Mouse (Mus musculus) ES-E14 (cell line): ENCODE results near the gene Phldb1. TPM values are rescaled to one million over a fixed set of nuclear protein-coding genes. Genes with fewer than 3 reads are reported as not detected.

Experiments
- DNase-seq: peaks from one replicate; pipeline ENCODE4 v3.0.0-alpha.2; 2013; ENCODE audit warnings: low read depth, low spot score
- H3K27ac ChIP-seq: 2 replicates; pipeline ENCODE4 v1.5.1; 2012; ENCODE audit warnings: low read depth, mild to moderate bottlenecking, low read length, moderate library complexity, mixed read lengths; ENCODE audit not compliant: poor library complexity, insufficient read depth, severe bottlenecking
- H3K36me3 ChIP-seq: 2 replicates; pipeline ENCODE4 v1.6.1; 2012; ENCODE audit warnings: mild to moderate bottlenecking, low read length, moderate library complexity, mixed read lengths; ENCODE audit not compliant: control insufficient read depth, poor library complexity, insufficient read depth, severe bottlenecking
- H3K4me1 ChIP-seq, 2 experiments: fragments of 150-350 bp in 1 of 2; sonication (generic) in 1 of 2; 2 replicates each; pipeline ENCODE4 v1.6.1; 2012; ENCODE audit warnings: low read length in 2 of 2, mild to moderate bottlenecking in 1 of 2, mixed read lengths in 1 of 2; ENCODE audit not compliant: control insufficient read depth in 2 of 2, insufficient read depth in 2 of 2, poor library complexity in 1 of 2
- H3K4me3 ChIP-seq, 2 experiments: fragments of 150-350 bp in 1 of 2; sonication (generic) in 1 of 2; 2 replicates each; pipeline ENCODE4 v1.5.1; 2012; ENCODE audit warnings: low read length in 2 of 2, low read depth in 1 of 2, mild to moderate bottlenecking in 1 of 2, mixed read lengths in 1 of 2; ENCODE audit not compliant: insufficient read depth in 1 of 2, poor library complexity in 1 of 2, severe bottlenecking in 1 of 2
- H3K9ac ChIP-seq: 2 replicates; pipeline ENCODE4 v1.6.1; 2012; ENCODE audit warnings: low read depth, mild to moderate bottlenecking, low read length, mixed read lengths; ENCODE audit not compliant: poor library complexity, insufficient read depth, severe bottlenecking
- H3K9me3 ChIP-seq: fragments of 150-350 bp; sonication (generic); 2 replicates; pipeline ENCODE4 v1.6.1; 2012; ENCODE audit warnings: low read depth, mild to moderate bottlenecking, low read length; ENCODE audit not compliant: control insufficient read depth, insufficient read depth
- CHD2 ChIP-seq: IDR thresholded peaks from 2 replicates; pipeline ENCODE4 v1.6.1; 2014; ENCODE audit warnings: mild to moderate bottlenecking, low read depth, low read length, inconsistent platforms
- HCFC1 ChIP-seq: IDR thresholded peaks from 2 replicates; pipeline ENCODE4 v1.6.1; 2012; ENCODE audit warnings: low read length, inconsistent platforms, borderline replicate concordance; ENCODE audit not compliant: insufficient read depth
- MAFK ChIP-seq: IDR thresholded peaks from 2 replicates; pipeline ENCODE4 v1.6.1; 2014; ENCODE audit warnings: mild to moderate bottlenecking, low read depth, low read length, inconsistent platforms; ENCODE audit not compliant: insufficient read depth
- ZC3H11A ChIP-seq: IDR thresholded peaks from 2 replicates; pipeline ENCODE4 v1.6.1; 2012; ENCODE audit warnings: low read depth, mild to moderate bottlenecking, inconsistent platforms, low read length, borderline replicate concordance
- ZNF384 ChIP-seq: IDR thresholded peaks from 2 replicates; pipeline ENCODE4 v1.6.1; 2012; ENCODE audit warnings: low read depth, low read length, inconsistent platforms
- in situ Hi-C, 2 experiments: fragments of 600-800 bp; cut with MboI; formaldehyde crosslinking; loops; one replicate each; pipeline ENCODE4 v1.15.1; 2025; ENCODE audit warnings: low sequenced_read_pairs in 2 of 2, inconsistent platforms in 1 of 2; ENCODE audit not compliant: unreplicated experiment in 2 of 2
- total RNA-seq: library from RNA; depleted of rRNA; stranded (reverse); fragments of 300-350 nt; gene quantifications from 2 replicates; pipeline ENCODE4 v1.2.3, GENCODE M21; 2012

Gene Phldb1
- total RNA-seq, 1 experiment = 44.0 TPM

GRCm38 (mm10) chr9:44678288-44678871, 56.6 kb downstream of the Phldb1 start:
- Histone ChIP-seq H3K4me1 (no peaks in the 10 kb centered on the region), H3K4me3 (no peak overlapping the region), H3K9me3 (no peaks in the 10 kb centered on the region), H3K27ac (no peak overlapping the region), H3K9ac (no peak overlapping the region), H3K36me3 (no peaks in the 10 kb centered on the region)
- TF ChIP-seq CHD2 (no peak), ZNF384 (no peak), MAFK (no peak), ZC3H11A (no peak), HCFC1 (no peak)
- in situ Hi-C loops = no loop called here
- no peak for DNase-seq

- Histone ChIP-seq H3K36me3 (no peaks in the 10 kb centered on the region), H3K9ac (no peak within 1 kb of the TSS), H3K27ac (no peak within 1 kb of the TSS), H3K9me3 (no peaks in the 10 kb centered on the region), H3K4me1 (no peaks in the 10 kb centered on the region), H3K4me3 (no peak within 1 kb of the TSS)
- DNase-seq = no peak
- TF ChIP-seq MAFK (no peak), CHD2 (no peak), ZNF384 (no peak), HCFC1 (no peak), ZC3H11A (no peak)
- in situ Hi-C loops = no loop called here
These were observed 62.0 kb downstream of the Phldb1 start, which contains the start of gene Treh for GRCm38 (mm10) chr9:44673005-44673404. Gene Treh, plus strand, starts transcription at chr9:44673233.

- H3K9me3 ChIP-seq = no peaks in the 10 kb centered on the region
- H3K4me1 ChIP-seq = no peaks in the 10 kb centered on the region
- no peak overlapping the region for H3K9ac ChIP-seq
- H3K27ac ChIP-seq = no peak overlapping the region
- H3K36me3 ChIP-seq = no peaks in the 10 kb centered on the region
- in situ Hi-C loops = no loop called here
- no peak for DNase-seq
- TF ChIP-seq MAFK (no peak), ZNF384 (no peak), CHD2 (no peak), ZC3H11A (no peak), HCFC1 (no peak)
- H3K4me3 ChIP-seq = no peak overlapping the region
These were observed 62.6 kb downstream of the Phldb1 start for GRCm38 (mm10) chr9:44672291-44672865.

GRCm38 (mm10) chr9:44671416-44671815, 63.6 kb downstream of the Phldb1 start:
- no peaks in the 10 kb centered on the region for H3K9me3 ChIP-seq
- no peaks in the 10 kb centered on the region for H3K4me1 ChIP-seq
- H3K36me3 ChIP-seq = no peaks in the 10 kb centered on the region
- H3K9ac ChIP-seq = no peak overlapping the region
- no peak for TF ChIP-seq ZC3H11A
- no peak for TF ChIP-seq ZNF384
- no peak for TF ChIP-seq CHD2
- no peak for TF ChIP-seq HCFC1
- TF ChIP-seq MAFK = no peak
- H3K4me3 ChIP-seq = no peak overlapping the region
- in situ Hi-C loops = no loop called here
- no peak overlapping the region for H3K27ac ChIP-seq
- DNase-seq = no peak
